Mouse (Mus musculus) heart, adult 2 months (tissue): ENCODE measurements around the gene Kdm2b.

Source experiments
- CTCF ChIP-seq: fragments of 200-600 bp; IDR thresholded peaks from 2 replicates; pipeline ENCODE4 v1.8.1; 2022; ENCODE audit warnings: antibody characterized with exemption, mild to moderate bottlenecking, moderate library complexity
- POLR2A ChIP-seq: fragments of 200-500 bp; IDR thresholded peaks from 2 replicates; pipeline ENCODE4 v1.6.1; 2011; ENCODE audit warnings: mild to moderate bottlenecking, low read depth, low read length, control low read depth; ENCODE audit not compliant: insufficient read depth

- TF ChIP-seq CTCF (no peak), POLR2A (no peak)
Observed at GRCm38 (mm10) chr5:122984483-122984882, 5.1 kb downstream of the Kdm2b start.
